Mouse (Mus musculus) stomach, postnatal 0 days (tissue): ENCODE results near the gene Arrb2. TPM values are rescaled to one million over a fixed set of nuclear protein-coding genes. Genes with fewer than 3 reads are reported as not detected.

Experiments
- ATAC-seq: fragments of 200-750 bp; cut with Nextera tagmentation; 2 replicates; pipeline ENCODE4 v1.8.0; 2017; ENCODE audit not compliant: low FRiP score, low TSS enrichment
- DNase-seq: peaks from one replicate; pipeline ENCODE4 v3.0.0-alpha.2; 2016; ENCODE audit warnings: low spot score
- H3K27ac ChIP-seq: fragments of 300-500 bp; sonication (generic); replicated peaks from 2 replicates; pipeline ENCODE4 v1.5.1; 2014; ENCODE audit warnings: mild to moderate bottlenecking, control low read depth
- H3K27me3 ChIP-seq: fragments of 300-500 bp; sonication (generic); 2 replicates; pipeline ENCODE4 v1.6.1; 2014; ENCODE audit warnings: low read length; ENCODE audit not compliant: control insufficient read depth, insufficient read depth
- H3K36me3 ChIP-seq: fragments of 300-500 bp; sonication (generic); 2 replicates; pipeline ENCODE4 v1.6.1; 2014; ENCODE audit warnings: low read length, mixed read lengths; ENCODE audit not compliant: control insufficient read depth, insufficient read depth
- H3K4me1 ChIP-seq: fragments of 300-500 bp; sonication (generic); replicated peaks from 2 replicates; pipeline ENCODE4 v1.6.1; 2014; ENCODE audit warnings: antibody characterized with exemption; ENCODE audit not compliant: control insufficient read depth, insufficient read depth
- H3K4me2 ChIP-seq: fragments of 300-500 bp; sonication (generic); replicated peaks from 2 replicates; pipeline ENCODE4 v1.6.1; 2014; ENCODE audit warnings: low read depth, mild to moderate bottlenecking, control low read depth, moderate library complexity
- H3K4me3 ChIP-seq: fragments of 300-500 bp; sonication (generic); 2 replicates; pipeline ENCODE4 v1.5.1; 2014; ENCODE audit warnings: low read depth, low read length, control low read depth
- H3K9ac ChIP-seq: fragments of 300-500 bp; sonication (generic); 2 replicates; pipeline ENCODE4 v1.6.1; 2014; ENCODE audit warnings: mild to moderate bottlenecking, low read length, control low read depth, mixed read lengths
- H3K9me3 ChIP-seq: fragments of 300-500 bp; sonication (generic); 2 replicates; pipeline ENCODE4 v1.6.1; 2016; ENCODE audit warnings: low read length; ENCODE audit not compliant: control insufficient read depth
- CTCF ChIP-seq: IDR thresholded peaks from 2 replicates; pipeline ENCODE4 v1.5.1; 2016; ENCODE audit warnings: antibody characterized with exemption, low read depth, mild to moderate bottlenecking, moderate library complexity
- EP300 ChIP-seq: optimal IDR thresholded peaks from 2 replicates; pipeline ENCODE3; 2016; ENCODE audit warnings: antibody characterized with exemption
- WGBS: fragments of 180-500 bp; shearing (Covaris S2); extraction: QIAGEN DNeasy Blood & Tissue Kit; methylation state at CpG from one replicate; pipeline ENCODE4 v1.1.7; 2014; 5-methylcytosine and 5-hydroxymethylcytosine counted together
- polyA plus RNA-seq: library from polyadenylated mRNA; unstranded; fragments of >200 nt; fragmentation: Nextera tagmentation; extraction: Ambion mirVana; gene quantifications from 2 replicates; pipeline ENCODE4 v1.2.1, GENCODE M21; 2015

The Arrb2 gene
- polyA plus RNA-seq, 1 experiment from 2014 or later: 9.5 TPM

DNA sequence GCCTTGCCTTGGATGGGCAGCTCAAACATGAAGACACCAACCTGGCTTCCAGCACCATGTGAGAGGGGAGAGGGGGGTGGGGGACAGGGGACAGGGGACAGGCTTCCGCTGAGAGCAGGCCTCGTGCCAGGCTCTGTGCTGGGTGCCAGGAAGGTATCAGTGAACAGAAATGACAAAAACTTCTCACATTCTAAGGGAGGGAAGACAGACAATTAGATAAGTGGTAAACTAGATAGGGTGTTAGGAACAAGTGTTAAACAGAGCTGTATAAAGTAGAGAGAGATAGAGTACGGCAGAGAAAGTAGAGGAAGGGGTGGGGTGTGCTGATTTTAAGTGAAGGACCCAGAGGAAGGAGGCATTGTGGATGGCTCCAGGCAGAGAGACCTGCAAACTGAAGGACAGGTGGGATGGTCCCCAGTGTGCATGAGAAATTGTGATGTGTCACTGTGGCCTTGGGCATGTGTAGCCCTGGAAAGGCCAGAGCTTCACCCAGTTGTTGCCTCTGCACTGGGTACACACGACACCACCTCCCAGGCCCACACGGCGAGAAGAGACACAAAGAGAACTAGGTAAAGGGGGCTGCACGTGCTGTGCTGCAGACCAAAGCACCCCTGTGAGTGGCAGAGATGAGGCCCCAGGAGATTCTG is 6.4 kb downstream of the Arrb2 start:
- no peaks in the 10 kb centered on the region for H3K27me3 ChIP-seq
- no peak overlapping the region for H3K4me2 ChIP-seq
- no peak overlapping the region for H3K9ac ChIP-seq
- H3K4me3 ChIP-seq: no peak overlapping the region
- H3K27ac ChIP-seq: no peak overlapping the region
- ATAC-seq: no peak
- H3K4me1 ChIP-seq: no peaks in the 10 kb centered on the region
- no peak for TF ChIP-seq CTCF
- no peak for TF ChIP-seq EP300
- DNase-seq: no peak
- 0 out of 2 replicates have a peak, but pooled peaks cover 3% of the 10 kb centered on the region for H3K36me3 ChIP-seq
- 89% methylated on average over 7 of the region's 7 CpGs for WGBS
- no peaks in the 10 kb centered on the region for H3K9me3 ChIP-seq

DNA sequence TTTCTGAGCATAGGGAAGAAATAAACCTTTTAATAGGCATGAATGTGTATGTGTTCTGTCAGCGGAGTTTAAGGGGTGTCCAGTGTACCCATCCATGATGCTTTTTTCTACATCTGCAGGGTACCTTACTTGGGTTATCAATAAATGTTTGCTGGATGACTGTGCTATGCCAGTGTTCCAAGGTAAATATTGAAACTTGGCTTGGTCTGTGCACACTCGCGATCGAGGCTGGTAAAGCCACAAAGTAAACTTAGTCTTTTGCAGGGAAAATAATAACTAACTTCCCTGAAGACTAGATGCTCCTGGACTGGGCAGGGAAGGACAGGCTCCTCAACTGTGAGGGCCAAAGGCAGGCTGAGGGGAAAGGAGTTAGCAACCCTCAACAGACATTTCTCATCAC is 8.2 kb downstream of the Arrb2 start:
- H3K9ac ChIP-seq: no peak overlapping the region
- H3K4me3 ChIP-seq: no peak overlapping the region
- WGBS: 57% methylated on average over 4 of the region's 4 CpGs
- H3K4me1 ChIP-seq: no peaks in the 10 kb centered on the region
- no peaks in the 10 kb centered on the region for H3K27me3 ChIP-seq
- no peak overlapping the region for H3K27ac ChIP-seq
- TF ChIP-seq CTCF: no peak
- no peak for TF ChIP-seq EP300
- H3K36me3 ChIP-seq: 0 out of 2 replicates have a peak, but pooled peaks cover 3% of the 10 kb centered on the region
- no peak overlapping the region for H3K4me2 ChIP-seq
- ATAC-seq (peak; percentile 63), DNase-seq (peak; percentile 64)
- H3K9me3 ChIP-seq: no peaks in the 10 kb centered on the region

DNA sequence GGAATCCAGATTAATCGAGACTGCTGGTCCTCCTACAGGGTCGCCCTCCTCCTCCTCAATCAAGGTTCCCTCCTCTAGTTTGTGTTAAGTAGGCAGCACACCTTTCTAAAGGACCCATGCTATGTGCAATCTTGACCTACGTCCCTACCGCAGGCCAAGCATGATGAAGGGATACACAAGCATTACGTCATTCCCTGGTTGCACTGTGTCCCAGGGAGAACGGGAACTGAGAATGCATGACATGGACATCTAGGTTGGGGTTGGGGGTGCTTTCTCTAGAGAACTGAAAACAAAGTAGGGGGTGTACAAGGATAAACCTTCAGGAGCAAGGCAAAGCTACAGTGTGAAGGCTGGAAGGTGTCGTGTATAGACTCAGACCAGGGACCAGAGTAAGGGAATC is 9.4 kb downstream of the Arrb2 start:
- ATAC-seq: no peak

DNA sequence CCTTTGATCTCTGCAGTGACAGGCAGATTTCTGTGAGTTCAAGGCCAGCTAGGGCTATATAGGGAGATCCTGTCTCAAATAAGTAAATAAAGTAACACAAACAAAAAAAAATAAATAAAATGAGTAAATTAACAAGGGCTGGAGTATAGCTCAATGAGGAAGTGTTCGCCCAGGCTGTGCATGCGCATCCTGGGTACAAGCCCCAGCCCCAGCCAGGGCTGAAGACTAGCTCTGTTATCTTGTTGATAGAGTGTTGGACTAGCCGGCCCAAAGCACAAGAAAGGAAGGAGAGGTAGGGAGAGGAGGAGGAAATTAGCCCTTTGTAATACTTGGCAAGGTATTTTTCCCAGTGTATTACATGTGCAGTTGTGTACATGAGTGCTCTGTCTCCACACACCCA is 11.5 kb downstream of the Arrb2 start:
- Histone ChIP-seq H3K4me1 (no peaks in the 10 kb centered on the region), H3K9me3 (no peaks in the 10 kb centered on the region), H3K4me2 (no peak overlapping the region), H3K9ac (no peak overlapping the region), H3K27me3 (no peaks in the 10 kb centered on the region), H3K4me3 (no peak overlapping the region), H3K36me3 (0 out of 2 replicates have a peak, but pooled peaks cover 3% of the 10 kb centered on the region), H3K27ac (no peak overlapping the region)
- TF ChIP-seq CTCF: no peak
- TF ChIP-seq EP300: no peak
- 71% methylated on average over 3 of the region's 3 CpGs for WGBS
- DNase-seq (no peak), ATAC-seq (no peak)

More for the DNA sequence above, 9.4 kb downstream of the Arrb2 start:
- WGBS: 89% methylated on average over 7 of the region's 7 CpGs
- no peak for TF ChIP-seq EP300
- no peak for TF ChIP-seq CTCF
- Histone ChIP-seq H3K4me3 (no peak overlapping the region), H3K27ac (no peak overlapping the region), H3K4me2 (no peak overlapping the region), H3K9me3 (no peaks in the 10 kb centered on the region), H3K27me3 (no peaks in the 10 kb centered on the region), H3K36me3 (0 out of 2 replicates have a peak, but pooled peaks cover 3% of the 10 kb centered on the region), H3K9ac (no peak overlapping the region), H3K4me1 (no peaks in the 10 kb centered on the region)
- DNase-seq: no peak

DNA sequence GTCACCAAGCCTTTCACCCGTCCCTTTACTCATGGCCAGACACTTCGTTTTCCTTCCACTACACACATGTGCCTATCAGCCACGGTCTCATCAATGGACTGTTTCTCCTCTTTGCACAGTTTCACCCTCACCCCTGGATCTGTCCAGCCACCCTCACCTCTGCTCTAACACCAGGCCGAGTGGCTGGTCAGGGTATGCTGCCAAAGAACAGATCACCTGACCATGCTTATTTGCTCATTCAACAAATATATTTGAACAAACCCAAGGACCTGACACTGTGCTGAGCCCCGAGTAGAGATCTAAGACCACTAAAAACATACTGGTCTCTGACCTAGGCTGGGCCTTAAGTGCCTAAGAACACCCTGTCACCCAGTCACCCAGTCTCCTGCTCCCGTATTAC is 12.2 kb downstream of the Arrb2 start:
- no peak for TF ChIP-seq CTCF
- no peak for TF ChIP-seq EP300
- 46% methylated on average over 6 of the region's 6 CpGs for WGBS
- Histone ChIP-seq H3K27me3 (no peaks in the 10 kb centered on the region), H3K27ac (no peak overlapping the region), H3K36me3 (no peaks in the 10 kb centered on the region), H3K4me2 (no peak overlapping the region), H3K9me3 (no peaks in the 10 kb centered on the region), H3K4me3 (no peak overlapping the region), H3K9ac (no peak overlapping the region), H3K4me1 (no peaks in the 10 kb centered on the region)
- ATAC-seq (0 out of 2 replicates have a peak, but pooled peaks have one; percentile 13), DNase-seq (no peak)

DNA sequence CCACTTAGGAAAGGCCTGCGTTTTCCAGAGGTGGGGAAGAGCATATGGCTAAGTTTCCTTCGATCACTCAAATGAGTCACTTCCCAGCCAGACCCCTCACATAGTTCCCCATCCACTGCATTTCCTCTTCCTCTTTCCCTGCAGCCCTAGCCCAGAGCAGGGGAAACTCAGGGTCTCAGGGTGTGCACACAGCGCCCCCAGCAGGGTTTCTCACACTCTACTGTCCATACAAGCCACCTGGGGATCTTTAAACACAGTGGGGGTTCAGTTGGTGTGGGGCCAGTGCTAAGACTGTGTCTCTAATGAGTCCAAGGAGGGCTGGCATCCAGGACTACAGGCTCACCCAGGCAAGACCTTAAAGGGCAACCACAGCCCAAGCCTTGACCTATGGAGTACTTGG is 14.3 kb downstream of the Arrb2 start:
- TF ChIP-seq EP300 (no peak), CTCF (peak; percentile 36)
- DNase-seq: no peak

More for the DNA sequence above, 14.3 kb downstream of the Arrb2 start:
- no peak overlapping the region for H3K4me2 ChIP-seq
- H3K36me3 ChIP-seq: no peaks in the 10 kb centered on the region
- no peak overlapping the region for H3K9ac ChIP-seq
- WGBS: 47% methylated on average over 3 of the region's 3 CpGs
- H3K27ac ChIP-seq: no peak overlapping the region
- no peaks in the 10 kb centered on the region for H3K4me1 ChIP-seq
- H3K27me3 ChIP-seq: no peaks in the 10 kb centered on the region
- no peak overlapping the region for H3K4me3 ChIP-seq
- no peak for ATAC-seq
- H3K9me3 ChIP-seq: no peaks in the 10 kb centered on the region
